Mouse (Mus musculus) hindlimb bud, embryonic 11.5 days (tissue): Measurements from ENCODE around the gene Slc24a4.
"Not testable (repeated sequence)": the region's sequence is repeated elsewhere in the genome, so short reads cannot be mapped to it uniquely, and the experiment has no call there.

Experiments used
- DNase-seq: peaks from one replicate; pipeline ENCODE4 v3.0.0-alpha.2; 2012; ENCODE audit warnings: low read depth, low spot score; ENCODE audit errors: extremely low spot score

Slc24a4 gene

DNA sequence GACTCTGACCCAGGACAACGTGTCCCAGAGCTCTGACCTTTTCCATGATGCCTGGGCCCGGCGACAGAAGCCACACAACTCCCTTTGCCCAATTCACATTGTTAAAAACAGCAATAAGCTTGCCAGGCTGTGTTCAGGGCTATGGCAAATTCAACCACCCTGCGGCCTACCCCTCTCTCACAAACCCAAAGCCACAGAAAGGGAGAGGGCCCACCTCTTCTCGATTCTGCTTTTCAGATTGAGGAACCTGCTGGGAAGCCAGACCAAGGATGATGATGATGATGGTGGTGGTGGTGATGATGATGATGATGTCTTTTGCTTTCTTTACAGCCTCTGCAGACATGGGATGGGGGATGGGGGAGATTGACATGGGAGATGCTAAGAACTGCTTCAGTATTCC is 117.7 kb downstream of the Slc24a4 start:
- DNase-seq, result no peak

DNA sequence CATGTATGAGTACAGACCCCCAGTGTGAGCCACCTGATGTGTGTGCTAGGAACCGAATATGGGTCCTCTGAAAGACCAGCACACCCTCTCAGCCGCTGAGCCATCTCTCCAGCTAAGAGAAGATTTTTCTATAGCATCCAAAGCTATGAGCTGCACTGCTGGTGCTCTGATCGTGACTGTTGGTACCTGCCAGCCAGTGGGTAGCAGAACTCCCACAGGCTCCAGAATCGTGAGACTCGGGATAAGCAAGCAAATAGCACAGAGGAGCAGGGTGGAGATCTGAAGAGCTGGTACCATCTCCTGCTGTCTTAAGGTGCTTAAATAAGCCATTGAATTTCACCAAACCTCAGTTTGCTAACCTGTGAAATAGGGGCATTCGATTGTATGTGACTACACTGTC is 119.6 kb downstream of the Slc24a4 start:
- no peak for DNase-seq

DNA sequence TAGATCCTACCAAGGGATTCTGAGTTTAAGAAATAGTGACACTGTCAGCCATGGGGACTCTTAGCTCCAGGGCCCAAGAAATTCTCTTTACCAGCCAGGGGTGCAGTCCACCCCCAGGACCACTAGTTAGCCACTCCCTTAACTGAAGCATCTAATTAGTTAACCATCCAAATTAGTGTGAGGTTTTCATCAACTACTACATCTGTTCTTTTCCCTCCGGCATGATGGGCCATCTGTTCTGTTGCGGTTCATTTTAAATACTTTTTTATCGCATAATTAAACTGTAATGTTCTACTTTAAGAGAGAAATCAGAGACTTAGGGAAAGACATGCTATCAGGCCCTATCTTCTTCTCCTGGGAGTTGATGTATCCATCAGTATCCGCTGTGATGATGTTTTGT is 121.8 kb downstream of the Slc24a4 start:
- DNase-seq, result no peak

DNA sequence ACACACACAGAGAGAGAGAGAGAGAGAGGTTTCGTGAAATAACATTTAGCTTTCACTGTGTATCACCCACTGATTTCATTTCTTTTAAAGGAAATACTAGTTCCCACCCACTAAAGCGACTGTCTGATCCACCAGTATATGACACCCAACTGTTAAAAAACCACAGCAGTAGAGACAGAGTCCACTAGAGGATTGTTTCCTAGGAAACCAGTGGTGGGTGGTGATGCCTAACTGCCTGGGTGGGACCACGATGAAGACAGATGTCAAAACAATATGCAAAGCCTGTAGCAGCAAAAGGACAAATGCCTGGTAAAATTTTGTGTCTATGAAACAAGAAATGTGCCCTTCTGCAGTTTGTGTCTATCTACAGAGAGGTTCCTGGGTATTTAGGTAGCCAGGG is 122.5 kb downstream of the Slc24a4 start:
- no peak for DNase-seq

DNA sequence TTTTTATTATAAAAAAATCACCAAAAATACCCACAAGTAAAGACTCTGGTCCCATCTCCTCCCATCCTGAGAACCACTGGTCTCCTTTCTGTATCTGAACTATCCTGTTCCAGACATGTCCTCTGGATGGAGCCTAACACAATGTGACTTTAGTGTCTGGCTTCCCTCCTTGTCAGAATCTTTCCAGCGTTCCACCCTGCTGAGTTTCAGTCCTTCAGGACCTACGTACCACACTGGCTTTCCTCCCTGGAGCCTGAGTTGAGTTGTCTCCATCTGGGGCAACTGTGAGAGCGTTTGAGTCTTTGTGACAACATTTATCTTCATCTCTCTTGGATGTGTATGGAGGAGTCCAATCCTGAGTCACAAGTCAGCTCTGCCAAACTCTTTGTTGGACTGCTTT is 123.5 kb downstream of the Slc24a4 start:
- DNase-seq, result no peak

DNA sequence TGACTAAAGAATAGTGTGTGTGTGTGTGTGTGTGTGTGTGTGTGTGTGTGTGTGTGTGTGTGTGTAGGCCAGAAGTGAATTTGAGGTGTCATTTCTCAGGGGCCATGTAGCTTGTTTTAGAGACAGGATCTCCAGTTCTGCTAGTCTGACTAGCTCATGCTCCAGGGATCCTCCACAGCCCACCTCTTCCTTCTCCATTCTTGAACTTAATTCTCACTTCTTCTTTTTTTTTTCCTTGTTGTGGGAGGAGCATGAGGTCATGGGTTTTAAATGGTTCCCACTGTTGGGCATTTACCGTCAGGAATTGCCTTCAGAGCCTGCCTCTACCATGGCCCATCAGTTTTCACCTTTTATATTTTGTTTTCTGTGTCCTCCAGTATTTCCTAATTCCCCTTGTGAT is 124.0 kb downstream of the Slc24a4 start:
- no peak for DNase-seq

DNA sequence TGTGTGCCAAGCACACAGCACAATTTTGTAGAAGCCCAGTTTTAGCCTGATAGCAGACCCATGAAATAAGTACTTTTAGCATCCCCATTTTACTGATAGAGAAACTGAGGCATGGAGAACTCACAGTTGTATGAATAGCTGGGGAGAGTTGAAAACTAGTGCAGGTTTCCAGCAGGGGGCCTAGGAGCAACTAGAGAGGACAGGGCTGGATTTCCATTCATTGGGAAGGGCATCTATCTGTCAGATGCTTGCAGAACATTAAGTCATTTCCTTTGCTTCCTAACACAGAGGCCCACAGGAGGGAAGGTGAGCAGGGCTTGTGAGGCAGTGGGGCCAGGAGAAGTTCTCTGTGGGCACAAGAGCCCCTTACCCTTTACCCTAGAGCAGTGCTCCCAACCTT is 126.5 kb downstream of the Slc24a4 start:
- DNase-seq, result no peak

DNA sequence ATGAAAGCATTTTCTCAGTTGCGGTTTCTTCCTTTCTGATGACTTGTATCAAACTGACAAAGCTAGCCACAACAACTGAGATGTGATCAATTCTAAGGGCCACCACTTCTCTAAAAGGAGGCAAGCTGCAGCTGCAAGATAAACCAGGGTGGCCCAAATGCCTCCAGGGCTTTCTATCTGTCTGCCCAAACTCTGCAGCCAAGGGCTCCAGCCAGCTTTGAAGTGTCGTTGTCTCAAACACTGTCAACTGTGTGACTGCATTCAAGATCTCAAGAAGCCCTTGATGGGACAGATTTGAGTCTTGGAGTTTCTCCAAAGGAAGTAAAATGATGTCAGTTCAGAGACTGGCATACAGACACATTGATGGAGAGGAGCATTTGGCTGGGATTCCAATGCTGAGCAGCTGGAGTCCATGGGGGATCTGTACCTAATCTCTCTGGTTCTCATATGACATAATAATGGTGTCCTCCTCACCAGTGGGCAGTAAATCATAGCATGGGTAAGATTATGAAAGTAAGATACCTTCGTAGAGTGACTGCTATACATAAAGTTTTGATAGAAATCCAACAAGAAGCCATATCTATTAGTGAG is 130.1 kb downstream of the Slc24a4 start:
- DNase-seq, result no peak

DNA sequence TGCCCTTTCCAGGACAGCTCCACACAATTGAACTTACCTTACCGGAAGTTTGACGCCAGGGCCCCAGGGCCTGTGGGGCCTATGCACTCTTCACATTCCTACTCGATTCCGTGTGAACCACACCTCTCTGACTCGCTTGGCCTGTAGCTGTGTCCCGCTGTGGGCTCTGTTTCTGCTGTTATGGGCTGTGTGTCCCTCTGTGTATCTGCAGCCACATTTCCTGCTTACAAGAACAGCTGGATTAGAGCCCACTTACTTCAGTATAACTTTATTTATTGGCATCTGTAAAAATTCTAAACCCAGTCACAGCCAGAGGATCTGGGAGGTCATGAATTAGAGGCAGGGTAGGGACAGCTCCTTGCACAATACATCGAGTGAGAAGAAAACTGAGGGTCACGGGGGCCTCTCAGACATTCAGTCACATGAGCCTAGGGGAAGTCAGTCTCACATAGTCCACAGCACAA is 133.4 kb downstream of the Slc24a4 start:
- DNase-seq, result no peak

DNA sequence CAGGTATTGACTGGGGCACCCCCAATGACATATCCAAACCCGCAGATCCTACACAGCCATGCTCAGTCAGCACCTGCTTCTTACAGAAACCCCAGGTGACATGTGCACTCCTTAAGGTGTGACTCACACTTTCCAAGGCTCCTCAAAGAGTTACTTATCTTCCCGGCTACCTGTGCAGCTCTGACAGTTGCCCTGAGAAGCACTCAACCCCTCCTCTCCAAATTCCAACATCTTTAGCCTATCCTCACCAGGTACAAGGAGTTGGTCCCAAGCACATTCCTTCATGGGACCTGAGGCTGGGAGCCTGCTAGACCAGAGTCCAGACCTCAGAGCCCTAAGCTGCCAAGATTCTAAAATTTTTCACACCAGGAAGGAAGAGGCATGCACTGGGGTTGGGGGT is 134.3 kb downstream of the Slc24a4 start:
- no peak for DNase-seq

DNA sequence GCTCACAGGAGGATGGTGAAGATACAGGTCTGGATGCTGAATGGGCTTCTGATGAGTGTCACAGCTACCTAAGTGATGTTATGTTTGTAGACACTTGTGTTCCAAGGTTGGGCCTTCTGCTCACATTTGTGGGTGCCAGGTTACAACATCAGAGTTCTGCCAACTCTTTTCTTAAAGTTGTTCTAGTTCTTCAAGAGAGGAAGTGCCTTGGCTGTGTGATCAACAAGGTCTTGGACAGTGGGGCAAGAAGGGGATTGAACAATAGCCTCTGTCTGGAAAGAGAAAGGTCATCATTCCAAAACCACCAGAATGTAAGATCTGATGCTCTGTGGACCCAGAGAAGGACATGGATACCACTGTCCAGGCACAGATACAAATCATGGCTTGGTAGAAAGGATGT is 134.7 kb downstream of the Slc24a4 start:
- DNase-seq, result no peak

DNA sequence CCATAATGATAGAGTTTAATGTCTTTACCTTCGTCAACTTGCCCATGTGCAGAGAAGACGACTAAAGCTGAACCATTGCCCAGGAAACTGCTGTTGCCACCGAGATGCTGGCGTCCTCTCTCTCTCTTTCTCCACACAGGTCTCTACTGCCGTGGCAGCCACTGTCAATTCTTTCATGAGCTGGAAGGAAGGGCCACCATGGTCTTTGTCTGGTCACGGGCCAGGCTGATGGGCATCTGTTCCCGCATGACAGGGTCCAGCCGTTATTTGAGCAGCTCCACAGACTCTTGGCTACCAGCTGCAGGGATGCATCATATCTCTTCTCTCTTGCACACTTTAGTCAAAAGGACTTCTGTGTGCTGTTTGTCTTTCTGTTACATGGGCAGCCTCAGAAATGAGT is 137.9 kb downstream of the Slc24a4 start:
- no peak for DNase-seq

DNA sequence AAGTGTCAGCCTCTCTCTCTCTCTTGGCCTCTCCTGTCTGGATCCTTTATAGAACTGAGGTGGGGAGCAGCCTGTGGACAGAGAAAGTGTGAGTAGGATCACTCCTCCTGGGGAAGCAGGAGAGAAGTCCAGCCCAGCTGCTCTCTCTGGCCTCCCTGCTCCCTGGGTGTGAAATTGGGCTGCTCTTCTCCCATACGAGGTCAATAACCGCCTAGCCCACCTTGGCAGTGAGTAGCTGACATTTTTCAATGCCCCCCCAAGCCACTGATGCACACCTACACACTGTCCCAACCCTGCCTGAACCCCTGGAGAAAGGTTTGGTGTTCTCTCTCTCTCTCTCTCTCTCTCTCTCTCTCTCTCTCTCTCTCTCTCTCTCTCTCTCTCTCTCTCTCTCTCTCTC is 140.6 kb downstream of the Slc24a4 start:
- no peak for DNase-seq

DNA sequence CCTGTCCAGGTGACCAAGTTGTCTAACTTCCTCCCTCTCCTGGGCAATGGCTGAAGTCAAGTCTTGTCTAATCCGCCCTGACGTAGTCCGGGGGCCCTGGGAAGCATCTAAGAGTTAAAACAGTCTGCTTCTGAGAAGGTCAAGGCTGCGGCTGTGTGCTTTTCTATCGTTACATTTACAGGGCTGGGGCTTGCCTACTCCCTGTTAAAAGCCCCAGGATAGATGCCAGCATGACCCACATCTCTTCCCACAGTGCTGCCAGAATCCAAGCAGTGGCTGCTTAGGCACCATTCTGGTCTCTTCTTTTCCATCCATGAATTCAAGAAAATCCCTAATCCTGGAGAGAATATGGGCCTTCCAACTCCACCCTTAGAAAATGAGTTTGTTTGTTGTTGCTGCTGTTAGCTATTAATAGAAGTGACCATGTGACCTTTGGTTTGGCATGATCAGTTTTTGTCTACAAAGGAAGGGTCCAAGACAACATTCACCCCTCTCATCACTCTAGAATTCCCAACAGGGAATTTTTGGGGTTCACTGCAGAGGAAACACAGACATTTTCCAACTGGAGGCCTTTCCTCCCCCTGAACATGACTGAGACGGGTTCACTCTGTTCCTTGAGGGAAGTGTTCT is 142.4 kb downstream of the Slc24a4 start:
- DNase-seq, result no peak

DNA sequence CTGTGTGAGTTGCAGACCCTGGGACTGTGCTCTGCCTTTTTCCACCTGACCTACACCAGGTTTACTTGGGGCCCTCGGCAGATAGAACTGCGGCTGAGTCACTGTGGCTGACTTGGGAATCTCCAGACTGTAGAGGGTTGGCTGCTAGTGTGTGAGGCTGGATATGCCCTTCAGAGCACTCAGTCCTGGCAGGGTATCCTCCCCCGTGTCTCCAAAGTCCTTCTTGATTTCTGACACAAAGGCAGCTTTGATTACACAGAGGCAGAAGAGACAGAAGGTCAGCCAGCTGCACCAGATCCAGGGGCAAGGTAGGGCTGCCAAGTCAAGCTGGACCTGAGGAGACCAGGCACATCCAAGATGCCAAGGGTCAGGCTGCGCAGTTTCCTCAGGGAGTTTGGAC is 142.9 kb downstream of the Slc24a4 start:
- DNase-seq, result no peak

DNA sequence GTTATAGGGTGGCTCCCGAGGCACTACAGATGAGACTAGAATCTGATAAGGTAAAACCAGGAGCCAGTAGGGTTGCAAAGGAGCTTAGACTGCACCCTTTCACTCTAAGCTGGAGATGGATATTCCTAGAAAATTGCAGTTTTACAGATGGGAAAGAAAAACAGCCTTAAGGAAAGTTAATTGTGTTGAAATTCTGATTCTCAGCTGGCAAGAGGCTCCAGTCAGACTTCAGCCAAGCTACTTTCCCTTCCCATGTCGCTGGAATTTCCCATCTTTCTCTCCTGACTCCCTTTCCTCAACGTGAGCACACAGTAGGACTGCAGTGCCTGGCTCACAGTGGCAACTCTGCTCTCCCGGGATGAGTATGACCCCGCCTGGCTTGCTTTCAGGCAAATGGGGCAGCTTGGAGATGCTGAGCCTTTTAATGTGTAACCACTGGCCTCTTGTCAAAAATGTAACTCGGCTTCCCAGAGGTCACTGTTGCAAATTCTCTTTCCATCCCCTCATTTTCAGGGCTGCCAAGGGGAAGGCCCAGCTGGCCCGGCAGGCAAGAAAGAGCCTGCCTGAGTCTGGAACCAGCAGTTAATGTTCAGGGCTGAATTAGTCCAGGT is 147.4 kb downstream of the Slc24a4 start:
- no peak for DNase-seq

DNA sequence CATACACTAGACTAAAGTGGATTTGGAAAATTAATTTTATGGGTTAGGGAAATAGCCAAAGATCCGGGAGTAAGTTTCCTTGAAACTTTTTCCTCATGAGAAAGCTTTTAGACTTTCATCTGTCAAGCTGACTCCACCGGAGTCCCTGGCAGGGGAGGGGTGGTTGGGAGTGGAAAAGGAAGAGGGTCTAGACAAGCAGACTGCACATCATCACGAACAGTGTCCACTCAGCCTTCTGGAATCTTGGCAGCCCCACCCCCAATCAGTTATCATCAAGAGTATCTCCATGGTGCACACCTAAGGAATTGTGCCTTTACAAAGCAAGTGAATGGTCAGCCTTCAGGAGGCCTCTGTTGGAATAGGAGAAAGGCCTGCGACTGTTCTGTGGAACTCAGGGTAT is 151.8 kb downstream of the Slc24a4 start:
- not testable (repeated sequence) for DNase-seq

DNA sequence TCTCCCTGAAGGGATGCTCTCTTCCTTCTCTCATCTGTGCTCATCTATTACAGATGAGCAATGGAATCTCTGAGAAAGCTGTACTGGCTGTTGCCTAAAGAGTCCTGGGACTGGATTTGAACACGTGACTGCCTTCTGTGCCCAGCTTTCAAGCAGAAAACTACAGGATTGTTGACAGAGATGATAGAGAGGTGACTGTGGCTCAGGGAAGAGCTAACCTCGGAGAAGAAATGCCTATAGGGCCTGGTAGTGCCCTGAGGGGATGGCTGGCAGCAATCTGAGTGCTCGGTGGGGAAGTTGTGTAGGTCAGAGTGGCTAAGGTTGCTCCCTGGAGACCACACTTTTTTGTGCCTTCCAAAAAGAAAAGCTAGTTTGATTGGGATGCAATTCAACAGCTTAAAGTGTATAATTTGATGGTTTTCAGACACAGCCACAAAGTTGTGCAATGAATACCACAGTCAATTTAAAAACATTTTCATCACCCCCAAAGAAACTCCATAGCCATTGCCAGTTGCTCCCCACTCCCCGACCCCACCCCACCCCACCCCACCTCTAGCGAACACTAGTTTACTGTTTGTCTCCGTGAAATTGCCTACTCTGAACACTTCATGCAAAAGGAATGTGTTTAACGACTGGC is 152.5 kb downstream of the Slc24a4 start:
- no peak for DNase-seq

DNA sequence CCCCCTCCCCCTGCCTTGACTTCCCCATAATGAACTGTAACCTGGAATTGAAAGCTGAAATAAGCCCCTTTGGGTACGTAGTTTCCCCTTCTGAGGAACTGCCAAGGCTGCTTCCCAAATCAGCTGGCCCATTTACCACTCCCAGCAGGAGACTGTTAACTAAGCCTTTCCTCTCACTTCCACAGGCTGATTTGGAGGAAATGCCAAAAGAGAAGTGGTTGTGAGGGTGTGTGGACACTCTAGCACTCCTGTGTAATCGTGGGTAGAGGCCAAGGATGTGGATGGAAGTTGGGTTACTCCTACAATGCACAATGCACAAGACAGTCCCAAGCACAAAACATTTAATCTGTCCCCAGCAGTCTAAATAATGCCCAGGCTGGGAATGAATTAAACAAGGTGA is 153.6 kb downstream of the Slc24a4 start:
- DNase-seq, result no peak

DNA sequence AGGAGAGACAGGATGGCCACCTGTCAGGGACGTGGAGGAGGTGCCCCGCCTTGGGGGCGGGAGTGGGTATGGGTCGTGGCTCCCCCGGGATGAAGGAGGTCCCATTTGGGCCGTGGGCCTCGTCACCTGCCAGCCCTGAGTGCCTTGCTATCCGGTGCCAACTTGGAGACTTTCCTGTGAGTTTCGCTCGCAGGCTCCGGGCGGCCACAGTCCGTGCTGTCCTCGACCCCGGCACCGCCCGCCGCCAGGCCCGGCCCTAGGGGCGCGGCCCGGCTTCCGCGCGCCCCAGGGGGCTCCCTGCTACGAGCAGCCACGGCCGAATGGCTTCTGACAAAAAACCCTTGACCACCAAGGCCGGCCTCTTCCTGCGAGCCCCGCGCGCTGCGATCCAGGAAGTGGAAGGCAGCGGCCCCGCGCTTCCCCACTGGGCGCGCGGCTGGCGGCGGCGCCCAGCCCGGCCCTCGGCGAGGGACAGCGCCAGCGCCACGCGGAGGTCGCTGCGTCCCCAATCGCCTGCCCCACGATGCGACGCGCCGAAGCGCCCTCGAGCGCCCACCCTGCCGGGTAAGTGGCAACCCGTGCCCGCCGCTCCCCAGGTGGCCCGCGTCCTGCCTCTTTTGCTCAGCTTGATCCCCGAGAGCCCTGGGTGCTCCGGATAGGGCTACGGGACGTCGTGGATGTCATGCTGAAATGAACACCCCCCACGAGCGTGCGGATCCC is 154.4 kb downstream of the Slc24a4 start, which contains the start of gene Rin3:
TSS of gene Rin3 (plus strand) at position 286 of the 720 bp plus-strand sequence.
- DNase-seq, result no peak

DNA sequence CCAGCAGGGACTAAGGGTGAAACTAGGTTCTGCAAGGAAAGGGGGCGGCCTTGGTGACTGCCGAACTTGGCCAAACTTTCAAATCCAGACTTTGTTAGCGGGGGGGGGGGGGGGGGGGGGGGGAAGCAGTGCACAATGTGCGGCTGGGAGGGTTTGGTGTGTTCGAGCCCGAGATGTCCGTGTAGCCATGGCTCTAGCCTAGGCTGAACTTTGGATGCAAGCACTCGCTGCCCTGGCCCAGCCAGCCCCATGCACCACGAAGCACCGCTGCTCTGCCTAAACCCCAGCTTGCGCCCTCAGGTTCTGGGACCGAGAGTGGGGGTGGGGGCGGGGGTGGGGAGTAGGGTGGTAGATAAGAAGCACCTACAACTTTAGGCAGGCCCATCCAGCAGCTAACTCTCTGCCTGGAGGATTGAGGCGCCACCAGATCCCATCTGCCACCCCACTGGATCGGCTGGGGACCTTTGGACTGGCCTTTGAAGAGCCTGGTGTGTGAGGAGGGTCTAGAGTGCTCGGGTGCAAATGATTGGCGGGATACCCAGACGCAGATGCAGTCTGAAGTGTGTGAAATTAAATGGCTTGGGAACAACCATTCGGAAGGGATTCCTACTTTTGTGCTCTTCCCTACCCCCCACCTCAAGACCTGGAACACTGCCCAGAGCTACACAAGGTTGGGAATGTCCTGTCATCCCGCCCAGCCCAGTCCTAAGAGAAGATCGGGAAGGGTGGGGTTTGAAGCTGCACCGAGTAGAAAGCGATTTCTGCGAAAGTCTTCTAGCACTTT is 155.1 kb downstream of the Slc24a4 start:
- DNase-seq, result no peak
